Mouse (Mus musculus): ENCODE data around the gene Exoc1.

The Exoc1 gene

GRCm38 (mm10) chr5:76612867-76613499 is 83.9 kb downstream of the Exoc1 start:
- DNase-seq, result no peak

- DNase-seq, result no peak
Measured at GRCm38 (mm10) chr5:76615276-76615675, 86.2 kb downstream of the Exoc1 start.

GRCm38 (mm10) chr5:76616196-76616747 is 87.2 kb downstream of the Exoc1 start:
- no peak for DNase-seq

- no peak for DNase-seq
Measured at GRCm38 (mm10) chr5:76618750-76619149, 89.6 kb downstream of the Exoc1 start.

Measured in B cell, adult 2 months (primary cell).